Mouse (Mus musculus) embryonic fibroblast, embryonic 13.5 days (primary cell): ENCODE measurements at regions not wholly inside any gene's neighbourhood (a gene's known extent, or its start where the extent isn't known, plus 50 kb on each side); places are given as distances from the start of the nearest gene placed in this dataset.

Experiments
- CTCF ChIP-seq: IDR thresholded peaks from 2 replicates; pipeline ENCODE4 v1.5.1; 2011; ENCODE audit warnings: mild to moderate bottlenecking, control low read depth, low read length, moderate library complexity, borderline replicate concordance; ENCODE audit not compliant: insufficient read depth
- POLR2A ChIP-seq: IDR thresholded peaks from 2 replicates; pipeline ENCODE4 v1.6.1; 2011; ENCODE audit warnings: low read depth, mild to moderate bottlenecking, control low read depth, low read length, moderate library complexity

- TF ChIP-seq POLR2A (no peak), CTCF (no peak)
These were observed 85.9 kb downstream of the Rpap3 start for GRCm38 (mm10) chr15:97619764-97620163.
